Mouse (Mus musculus) frontal cortex, postnatal 10 days (tissue): Measurements from ENCODE around the gene Prrt1.

Experiments
- DNase-seq, 2 experiments: peaks; one replicate each; pipeline ENCODE4 v3.0.0; 2022; ENCODE audit warnings: low spot score in 2 of 2, mixed read lengths in 1 of 2

Prrt1 gene

DNA sequence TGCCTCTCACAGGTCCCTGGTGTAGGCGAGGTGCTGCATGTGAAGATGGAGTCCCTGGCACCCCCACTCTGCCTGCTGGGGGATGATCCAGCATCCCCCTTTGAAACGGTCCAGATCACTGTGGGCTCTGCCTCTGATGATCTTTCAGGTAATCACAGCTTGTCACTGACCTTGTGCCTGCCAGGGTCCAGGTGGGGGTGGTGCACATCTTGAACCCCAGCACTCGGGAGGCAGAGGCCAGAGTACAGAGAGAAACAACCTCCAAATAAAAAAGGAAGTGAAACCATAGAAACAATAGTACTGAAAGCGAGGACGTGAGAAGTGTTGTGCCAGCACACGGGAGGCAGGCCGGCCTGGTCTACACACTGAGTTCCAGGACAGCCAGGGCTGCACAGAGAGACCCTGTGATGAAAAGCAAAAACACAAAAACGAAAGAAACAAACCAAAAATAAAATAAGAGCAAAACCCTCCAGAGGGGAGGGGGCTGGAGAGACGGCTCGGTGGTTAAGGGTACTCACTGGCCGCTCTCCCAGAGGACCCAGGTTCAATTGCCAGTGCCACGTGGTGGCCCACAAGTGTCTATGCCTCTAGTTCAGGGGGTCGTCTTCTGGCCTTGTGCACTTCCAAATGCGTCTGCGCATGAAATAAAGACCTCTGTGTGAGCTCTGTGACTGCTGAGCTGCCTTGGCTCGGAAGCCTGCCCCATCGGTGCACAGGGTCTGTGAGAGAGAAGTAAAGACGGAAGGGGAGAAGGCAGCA, 20.0 kb downstream of the Prrt1 start:
- DNase-seq, result no peak

DNA sequence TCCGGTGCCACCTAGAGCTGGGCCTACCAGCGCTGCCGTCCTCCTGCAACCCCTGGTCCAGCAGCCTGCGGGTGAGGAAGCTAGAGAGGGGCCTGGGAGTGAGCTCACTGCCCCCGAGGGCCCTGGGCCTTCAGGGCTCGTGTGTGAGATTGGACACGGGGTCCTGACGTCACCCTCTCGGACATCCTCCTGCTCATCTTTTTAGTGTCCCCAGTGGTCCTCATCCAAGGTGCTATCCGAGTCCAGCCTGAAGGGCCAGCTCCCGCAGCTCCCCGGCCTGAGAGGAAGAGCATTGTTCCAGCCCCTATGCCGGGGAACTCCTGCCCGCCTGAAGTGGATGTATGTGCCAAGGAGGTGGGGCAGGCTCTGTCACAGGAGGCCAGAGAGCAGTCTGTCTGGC, 21.4 kb downstream of the Prrt1 start:
- DNase-seq, result no peak

DNA sequence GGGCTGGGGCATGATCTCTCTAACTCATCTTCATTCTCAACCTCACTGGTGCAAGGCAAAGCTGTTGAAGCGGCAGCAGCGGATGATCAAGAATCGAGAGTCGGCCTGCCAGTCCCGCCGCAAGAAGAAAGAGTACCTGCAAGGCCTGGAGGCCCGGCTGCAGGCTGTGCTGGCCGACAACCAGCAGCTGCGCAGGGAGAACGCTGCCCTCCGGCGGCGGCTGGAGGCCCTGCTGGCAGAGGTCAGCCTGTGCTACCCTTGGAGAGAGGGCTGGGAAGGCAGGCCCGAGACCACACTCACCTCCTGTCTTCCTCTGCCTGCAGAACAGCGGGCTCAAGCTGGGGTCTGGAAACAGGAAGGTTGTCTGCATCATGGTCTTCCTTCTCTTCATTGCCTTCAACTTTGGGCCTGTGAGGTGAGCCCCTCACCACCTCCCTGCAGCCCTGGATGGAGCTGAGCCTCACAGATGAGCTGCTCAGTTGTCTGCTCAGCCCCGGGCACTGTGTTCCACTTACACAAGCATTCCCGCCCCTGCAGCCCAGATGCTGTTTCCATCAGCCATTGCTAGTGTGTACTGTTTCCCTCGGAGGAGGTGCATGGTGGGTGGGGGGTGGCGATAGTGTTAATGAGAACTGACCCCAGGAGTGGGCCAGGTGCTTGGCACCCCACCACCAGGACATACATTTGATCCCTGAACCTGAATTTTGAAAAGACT, 22.3 kb downstream of the Prrt1 start:
- DNase-seq, result peak in 1 of 2 experiments; percentile 42

DNA sequence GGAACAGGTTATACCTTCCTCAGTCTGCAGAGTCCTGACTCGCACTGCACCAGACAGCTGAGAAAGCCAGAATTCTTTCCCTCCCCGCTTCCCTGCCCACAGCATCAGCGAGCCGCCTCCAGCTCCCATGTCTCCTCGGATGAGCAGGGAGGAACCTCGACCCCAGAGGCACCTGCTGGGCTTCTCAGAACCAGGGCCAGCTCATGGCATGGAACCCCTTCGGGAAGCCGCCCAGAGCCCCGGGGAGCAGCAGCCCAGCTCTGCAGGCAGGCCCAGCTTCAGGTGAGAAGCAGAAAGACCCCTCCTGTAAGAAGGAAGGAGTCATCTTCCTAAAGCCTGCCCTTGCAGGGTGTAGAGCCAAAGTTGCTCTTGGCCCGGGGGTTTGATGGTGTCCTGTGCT, 23.2 kb downstream of the Prrt1 start:
- DNase-seq, result no peak

DNA sequence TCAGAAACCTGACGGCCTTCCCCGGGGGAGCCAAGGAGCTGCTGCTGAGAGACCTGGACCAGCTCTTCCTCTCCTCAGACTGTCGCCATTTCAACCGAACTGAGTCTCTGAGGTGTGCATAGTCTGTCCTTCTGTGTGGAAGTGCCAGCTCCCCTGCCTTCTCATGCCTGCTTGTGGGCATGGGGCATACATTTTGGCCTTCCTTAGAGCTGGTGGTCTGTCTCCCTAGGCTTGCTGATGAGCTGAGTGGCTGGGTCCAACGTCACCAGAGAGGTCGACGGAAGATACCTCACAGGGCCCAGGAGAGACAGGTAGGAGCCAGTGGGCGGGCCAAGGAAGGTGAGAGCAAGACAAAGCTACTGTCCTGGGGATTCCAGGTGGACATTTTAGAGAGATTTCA, 23.7 kb downstream of the Prrt1 start:
- no peak for DNase-seq

DNA sequence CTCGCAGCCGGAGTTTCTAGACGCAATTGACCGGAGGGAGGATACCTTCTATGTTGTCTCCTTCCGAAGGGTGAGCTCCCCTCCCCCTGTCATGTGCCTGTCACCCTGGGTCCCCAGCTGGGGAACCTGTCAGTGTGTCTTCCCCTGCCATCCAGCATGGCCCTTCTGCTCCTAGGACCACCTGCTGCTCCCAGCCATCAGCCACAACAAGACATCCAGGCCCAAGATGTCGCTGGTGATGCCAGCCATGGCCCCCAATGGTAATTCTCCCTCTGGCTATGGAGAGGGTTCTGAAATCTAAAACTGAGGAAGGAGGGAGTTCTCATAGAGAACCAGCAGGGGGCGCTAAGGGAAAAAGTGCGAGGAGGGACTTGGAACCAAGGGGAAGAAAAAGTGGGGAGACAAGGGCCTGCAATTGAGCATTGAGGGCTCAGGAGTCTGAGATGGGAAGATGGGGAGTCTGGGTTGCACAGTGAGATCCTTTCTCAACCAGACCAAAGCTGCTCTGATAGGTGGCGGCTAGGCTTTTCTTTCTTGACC, 24.5 kb downstream of the Prrt1 start:
- peak in 1 of 2 experiments; percentile 15 for DNase-seq

DNA sequence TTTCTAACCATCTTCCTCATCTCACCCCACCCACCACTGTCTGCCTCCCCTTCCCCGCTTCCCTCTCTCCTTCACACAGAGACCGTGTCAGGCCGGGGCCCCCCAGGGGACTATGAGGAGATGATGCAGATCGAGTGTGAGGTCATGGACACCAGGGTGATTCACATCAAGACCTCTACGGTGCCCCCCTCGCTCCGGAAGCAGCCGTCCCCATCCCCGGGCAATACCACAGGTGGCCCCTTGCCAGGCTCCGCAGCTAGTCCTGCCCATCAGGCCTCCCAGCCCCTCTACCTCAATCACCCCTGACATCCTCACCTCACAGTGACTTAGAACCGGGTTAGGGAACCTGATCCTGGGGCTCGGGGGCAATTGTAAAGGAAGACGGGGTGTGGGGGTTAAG, 25.1 kb downstream of the Prrt1 start:
- DNase-seq, result no peak

DNA sequence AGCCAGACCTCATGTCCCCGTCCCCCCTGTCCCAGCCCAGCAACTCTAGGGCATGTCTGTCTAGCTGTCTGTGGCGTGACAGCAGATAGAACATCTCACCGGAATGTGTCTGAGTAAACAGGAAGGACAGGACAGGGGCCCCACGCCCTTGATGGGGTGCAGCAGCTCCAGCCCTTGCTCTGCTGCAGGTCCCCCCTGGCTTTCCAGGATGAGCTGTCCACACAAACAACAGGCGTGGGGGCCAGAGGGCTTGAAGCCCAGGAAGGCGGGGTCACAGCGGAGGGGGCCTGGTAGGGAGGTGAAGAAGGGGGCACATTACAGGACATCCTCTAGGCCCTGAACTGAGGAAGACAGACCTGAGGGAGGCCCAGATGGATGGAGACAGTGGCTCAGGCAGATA, 25.8 kb downstream of the Prrt1 start:
- no peak for DNase-seq

DNA sequence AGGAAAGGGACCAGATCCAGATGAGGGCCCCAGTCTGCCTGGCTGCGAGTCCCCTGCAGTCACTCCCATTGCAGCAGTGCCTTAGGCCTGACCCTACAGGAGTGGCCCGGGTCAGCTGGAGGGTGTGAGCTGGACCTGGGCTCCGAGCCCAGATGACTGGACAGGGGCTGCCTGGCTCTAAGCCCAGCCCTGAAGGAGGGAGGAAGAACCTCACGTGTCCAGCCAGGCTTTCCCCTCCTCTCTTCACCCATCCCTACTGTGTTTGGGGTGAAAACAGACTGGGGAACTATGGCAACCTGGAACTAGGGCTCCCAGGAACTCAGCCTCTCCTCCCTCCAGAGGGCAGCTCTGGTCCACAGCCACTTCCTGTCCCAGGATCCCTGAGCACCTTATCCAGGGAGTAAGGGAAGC, 26.3 kb downstream of the Prrt1 start:
- DNase-seq, result peak in 1 of 2 experiments; percentile 57

DNA sequence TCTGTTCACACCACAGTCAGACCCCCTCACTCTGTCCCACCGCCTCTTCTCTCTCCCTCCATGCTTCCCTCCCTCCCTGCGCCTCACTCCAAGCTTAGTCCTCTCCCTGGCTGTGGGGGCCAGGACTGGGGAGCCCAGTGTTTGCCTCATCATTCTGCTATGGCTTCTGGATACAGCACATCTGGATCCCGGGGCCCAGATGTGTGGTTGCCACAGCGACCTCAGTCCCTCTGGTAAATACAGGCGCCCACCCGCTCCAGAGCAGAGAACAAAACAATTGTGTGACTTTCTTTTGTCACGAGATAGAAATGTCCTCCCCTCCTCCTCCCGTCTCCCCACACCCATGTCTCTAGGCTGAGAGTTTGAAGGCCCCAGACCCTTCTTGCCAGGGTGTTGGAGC, 27.3 kb downstream of the Prrt1 start:
- no peak for DNase-seq

DNA sequence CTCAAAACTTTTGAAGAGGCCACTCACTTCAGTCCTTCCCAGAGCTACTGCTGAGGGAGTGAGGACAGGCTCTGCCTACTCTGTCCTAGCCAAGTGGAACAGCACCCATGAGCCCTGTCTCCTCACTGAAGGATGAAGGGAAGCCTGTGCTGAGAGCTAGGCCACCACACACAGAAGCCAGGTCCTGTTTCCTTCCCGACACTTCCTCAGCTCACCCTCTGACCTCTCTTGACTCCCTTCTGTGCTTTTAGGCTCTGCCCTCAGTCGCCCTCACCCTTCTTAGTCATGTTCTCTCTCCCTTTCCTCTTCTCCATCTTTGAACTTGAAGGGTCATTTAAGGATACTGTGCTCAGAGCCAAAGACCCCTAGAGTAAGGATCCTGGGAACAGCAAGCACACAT, 27.9 kb downstream of the Prrt1 start:
- no peak for DNase-seq

DNA sequence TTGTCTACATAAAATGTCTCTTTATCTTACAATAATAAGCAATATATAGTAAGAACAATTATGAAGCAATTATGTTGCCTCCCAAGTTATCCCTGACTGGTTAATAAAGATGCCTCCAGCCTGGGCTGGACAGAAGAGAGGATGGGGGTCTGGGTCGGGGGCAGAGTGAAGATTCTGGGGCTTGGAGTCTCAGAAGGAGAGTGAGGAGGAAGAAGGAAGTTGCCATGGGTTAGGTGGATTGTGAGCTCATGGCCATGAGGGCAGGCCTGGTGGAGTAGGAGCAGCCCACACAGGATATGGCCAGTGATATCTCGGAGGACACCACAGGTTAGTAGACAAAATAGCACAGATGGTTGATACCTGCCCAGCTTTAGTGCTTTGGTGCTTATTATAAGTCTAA, 28.8 kb downstream of the Prrt1 start:
- no peak for DNase-seq

DNA sequence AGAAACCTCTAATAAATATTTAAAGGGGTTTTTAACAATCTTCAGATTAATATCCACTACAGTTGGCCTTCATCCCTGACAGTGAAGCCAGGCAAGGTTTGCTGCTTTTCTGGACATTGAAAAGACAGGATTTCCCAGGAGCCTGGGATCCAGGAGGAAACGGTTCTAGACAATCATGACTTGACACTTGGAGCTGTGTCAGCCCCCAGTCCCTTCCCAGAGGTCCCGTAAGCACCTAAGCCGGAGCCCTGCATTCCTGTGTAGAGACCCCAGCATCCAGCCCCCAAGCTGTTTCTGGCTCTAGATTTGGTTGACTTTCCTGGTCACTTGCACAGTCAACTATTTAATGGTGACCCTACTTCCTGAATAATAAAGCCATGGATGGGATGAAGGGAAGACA, 29.3 kb downstream of the Prrt1 start:
- DNase-seq, result no peak

DNA sequence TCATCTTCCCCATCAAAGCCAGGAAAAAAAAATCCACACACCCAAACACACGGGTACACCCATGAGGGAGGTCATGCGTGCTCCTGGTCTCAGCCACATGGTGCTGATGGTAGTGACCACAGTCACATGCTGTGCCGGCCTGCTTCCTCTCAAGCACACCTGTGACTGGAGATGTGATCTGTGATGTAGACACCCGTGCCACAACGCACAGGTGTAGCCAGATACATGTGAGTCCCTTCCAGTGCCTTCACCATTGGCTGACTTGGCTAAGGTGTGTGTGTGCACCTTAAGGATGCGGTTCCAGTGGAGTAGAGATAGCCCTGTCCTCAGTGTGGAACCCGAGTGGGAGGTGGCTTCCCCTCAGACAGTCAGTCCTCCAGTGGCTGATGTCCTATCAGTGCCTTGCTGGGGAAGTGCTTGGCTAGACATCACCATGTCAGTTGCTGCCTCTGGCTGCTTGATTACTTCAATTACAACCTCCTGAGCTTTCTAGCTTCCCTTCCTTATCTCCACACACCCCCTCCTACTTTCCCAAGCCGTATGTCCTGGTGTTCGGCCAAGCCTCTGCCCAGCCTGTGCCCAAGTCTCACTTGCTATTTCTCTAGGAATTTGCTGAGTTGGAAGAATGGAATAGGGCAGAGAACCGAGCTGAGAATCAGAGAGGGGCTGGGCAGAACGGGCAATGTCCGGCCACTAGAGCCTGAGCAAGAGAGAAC, 30.0 kb downstream of the Prrt1 start:
- DNase-seq, result no peak

DNA sequence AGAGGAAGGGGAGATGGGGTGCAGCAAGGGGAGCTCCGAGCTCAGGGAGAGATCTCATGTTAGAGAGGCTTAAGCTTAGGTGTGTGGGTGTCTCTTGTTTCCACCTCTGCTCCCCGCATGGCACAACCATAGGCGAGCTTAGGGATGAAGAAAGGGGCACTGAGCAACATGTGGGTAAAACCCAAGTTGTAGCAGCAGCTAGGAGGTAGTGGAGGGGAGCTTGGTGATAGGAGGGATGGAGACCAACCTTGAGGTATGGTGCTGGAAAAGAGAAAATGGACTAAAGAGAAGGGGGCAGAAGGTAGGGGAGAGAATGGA, 30.5 kb downstream of the Prrt1 start:
- DNase-seq, result no peak

DNA sequence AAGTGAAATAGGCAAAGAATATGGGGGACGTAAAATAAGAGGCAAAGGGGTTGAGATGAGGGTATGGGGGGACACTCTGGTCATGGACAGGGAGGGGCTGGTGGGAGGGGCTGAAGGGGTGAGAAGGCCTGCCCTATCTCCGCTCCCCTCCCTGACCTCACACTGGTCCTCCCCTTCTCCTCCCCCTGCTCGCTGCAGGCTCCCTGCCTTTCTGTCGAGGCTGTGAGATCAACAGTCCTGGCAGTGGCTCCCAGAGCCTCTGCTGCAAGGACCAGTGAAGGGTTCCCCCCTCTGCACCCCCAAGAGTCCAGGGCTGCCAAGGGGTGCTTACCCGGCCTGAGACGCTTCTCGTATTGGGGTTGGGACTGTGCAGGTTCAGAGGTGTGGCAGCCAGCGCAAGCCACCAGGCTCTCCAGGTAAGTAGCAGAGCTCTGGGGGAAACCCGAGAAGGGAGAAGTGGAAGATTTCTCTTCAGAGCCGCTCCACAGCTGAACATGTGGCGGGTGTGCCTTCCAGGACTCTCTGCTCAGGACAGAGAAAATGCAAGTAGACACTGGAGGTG, 31.0 kb downstream of the Prrt1 start:
- DNase-seq, result no peak

DNA sequence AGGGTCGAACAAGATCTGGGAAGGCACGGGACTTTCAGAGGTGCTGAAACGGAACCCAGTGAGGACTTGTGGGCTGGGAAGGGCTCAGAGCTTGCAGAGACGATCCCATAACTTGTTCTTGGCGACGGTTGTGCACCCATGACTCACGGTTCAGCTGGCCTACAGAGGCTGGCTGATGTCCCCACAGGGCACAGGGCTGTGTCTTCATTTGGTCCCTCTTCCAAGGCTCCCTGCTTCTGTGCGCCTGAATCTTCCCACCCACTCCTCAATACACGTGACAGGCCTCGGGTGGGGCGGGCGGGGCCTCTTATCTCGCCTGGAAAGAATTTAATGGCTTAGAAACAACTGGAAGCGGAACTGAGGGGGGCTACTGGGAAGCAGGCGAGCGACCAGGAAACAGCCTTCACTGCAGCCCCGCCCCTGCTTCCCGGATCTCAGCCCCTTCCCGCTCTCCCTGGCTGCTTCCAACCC, 31.8 kb downstream of the Prrt1 start:
- DNase-seq, result no peak

DNA sequence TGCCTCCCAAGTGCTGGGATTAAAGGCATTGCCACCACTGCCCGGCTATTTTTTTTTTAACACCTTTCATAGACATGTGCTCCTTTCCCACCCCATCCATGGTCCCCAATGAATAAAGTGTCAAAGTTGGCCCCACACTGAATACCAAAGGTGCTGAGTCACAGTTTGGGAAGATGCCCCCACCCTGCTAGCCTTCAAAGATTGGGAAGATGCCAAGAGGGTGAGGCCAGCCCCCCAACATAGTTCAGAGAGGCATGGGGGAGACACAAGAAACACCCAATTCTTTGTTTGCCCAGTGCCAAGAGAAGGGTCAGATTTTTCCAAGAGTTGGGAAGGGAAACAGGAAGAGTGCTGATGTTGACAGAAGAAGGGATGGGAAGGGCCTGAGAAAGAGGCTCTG, 33.1 kb downstream of the Prrt1 start:
- no peak for DNase-seq

DNA sequence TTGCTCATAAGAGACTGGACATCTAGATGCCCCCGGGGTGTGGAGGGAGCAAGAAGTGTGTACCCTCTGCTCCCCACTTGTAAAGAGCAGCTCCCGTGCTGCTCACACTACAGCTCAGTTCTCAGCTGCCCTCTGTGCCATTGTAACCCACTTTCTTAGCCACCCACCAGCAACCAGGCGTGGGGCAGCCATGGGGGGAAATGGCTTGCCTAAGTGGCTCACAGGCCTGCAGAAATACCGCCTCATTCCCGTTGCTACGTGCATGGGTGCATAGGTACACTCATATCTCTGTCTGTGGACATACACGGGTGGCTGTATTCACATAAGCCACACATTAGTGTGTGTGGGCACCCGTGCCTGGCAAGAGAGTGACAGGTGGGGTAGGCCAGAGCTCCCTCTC, 33.6 kb downstream of the Prrt1 start:
- DNase-seq, result no peak

DNA sequence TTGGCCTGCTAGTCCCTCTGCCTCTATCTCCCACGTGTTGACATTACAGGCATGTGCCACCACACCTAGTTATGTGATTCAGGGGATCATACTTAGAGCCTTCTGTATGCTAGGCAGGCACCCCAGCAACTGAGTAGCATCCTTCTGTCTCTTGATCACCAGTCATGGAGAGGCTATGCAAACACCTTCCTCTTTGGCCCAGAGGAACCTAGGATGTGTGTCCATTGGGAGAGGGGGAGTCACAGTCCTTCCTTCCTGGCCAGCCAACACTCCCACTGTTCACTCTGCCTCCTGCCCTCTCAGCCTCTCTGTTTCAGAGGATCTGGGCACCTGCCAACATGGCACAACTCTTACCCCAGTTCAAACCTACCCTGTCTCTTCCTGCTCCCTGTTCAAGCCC, 34.2 kb downstream of the Prrt1 start:
- DNase-seq, result no peak

DNA sequence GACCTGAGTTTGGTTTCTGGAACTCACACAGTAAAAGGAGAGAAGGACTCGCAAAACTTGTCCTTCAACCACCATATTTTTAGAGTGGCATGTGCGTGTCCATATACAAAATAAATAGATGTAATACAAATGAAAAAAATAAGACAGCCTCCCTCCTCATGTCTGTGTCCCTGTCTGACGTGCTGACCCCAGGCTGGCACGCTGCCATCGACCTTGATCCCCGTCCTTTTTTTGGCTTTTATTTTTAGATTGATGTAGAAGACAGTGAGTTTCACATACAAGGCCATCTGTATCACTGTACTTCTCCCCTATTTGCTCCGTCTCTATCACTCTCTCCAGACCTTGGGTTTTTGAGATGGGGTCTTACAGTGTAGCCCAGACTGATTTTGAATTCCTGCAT, 35.1 kb downstream of the Prrt1 start:
- no peak for DNase-seq

DNA sequence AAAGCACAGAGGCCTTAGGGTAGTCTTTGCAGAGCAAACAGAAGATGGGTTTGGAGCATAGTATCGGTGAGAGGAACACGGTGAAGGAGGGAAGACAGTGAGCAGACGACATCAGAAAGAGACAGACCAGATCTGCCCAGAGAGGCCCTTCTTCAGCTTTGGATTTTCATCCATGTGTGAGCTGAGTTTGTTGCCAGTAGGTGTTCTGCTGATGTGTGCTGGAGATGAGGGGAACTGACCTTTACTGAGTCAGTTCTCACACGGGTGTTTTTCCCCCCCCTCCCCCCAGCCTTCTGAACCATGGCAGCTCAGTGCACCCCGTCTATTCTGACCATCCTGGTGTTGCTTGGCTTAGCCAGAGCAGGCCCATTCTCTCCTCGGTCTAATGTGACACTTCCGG, 40.9 kb downstream of the Prrt1 start, which contains the start of gene Tnxb:
Gene Tnxb (plus strand): TSS at position 301 of the 400 bp plus-strand sequence.
- no peak for DNase-seq
